Mouse (Mus musculus): ENCODE results near the gene Bckdk.

Gene Bckdk

GRCm38 (mm10) chr7:127903971-127904796 lies at the start of gene Bckdk:
Gene Bckdk, plus strand, starts transcription at chr7:127904082.
- peak; percentile 64 for DNase-seq (ENCODE audit: low spot score)

GRCm38 (mm10) chr7:127858258-127858657 lies 45.6 kb upstream of the Bckdk start:
- no peak for DNase-seq (ENCODE audit: low spot score)

- DNase-seq (ENCODE audit: low spot score), result no peak
Measured at GRCm38 (mm10) chr7:127866434-127866833, 37.4 kb upstream of the Bckdk start.

GRCm38 (mm10) chr7:127867641-127868040 lies 36.2 kb upstream of the Bckdk start:
- DNase-seq (ENCODE audit: low spot score), result no peak

- no peak for DNase-seq (ENCODE audit: low spot score)
Measured at GRCm38 (mm10) chr7:127869149-127869810, 34.6 kb upstream of the Bckdk start.

GRCm38 (mm10) chr7:127870136-127870821 lies 33.6 kb upstream of the Bckdk start:
- no peak for DNase-seq (ENCODE audit: low spot score)

- DNase-seq (ENCODE audit: low spot score), result no peak
Measured at GRCm38 (mm10) chr7:127874812-127875626, 28.9 kb upstream of the Bckdk start.

GRCm38 (mm10) chr7:127875627-127876001 lies 28.3 kb upstream of the Bckdk start:
- DNase-seq (ENCODE audit: low spot score), result peak; percentile 82

- DNase-seq (ENCODE audit: low spot score), result peak; percentile 68
Measured at GRCm38 (mm10) chr7:127876041-127876466, 27.8 kb upstream of the Bckdk start, which contains the start of gene Zfp646. Gene Zfp646, plus strand, starts transcription at chr7:127876221.

GRCm38 (mm10) chr7:127876467-127877348 lies 27.2 kb upstream of the Bckdk start, which contains the start of gene Zfp668:
Gene Zfp668, minus strand, starts transcription at chr7:127876828.
- peak; percentile 89 for DNase-seq (ENCODE audit: low spot score)

- DNase-seq (ENCODE audit: low spot score), result no peak
Measured at GRCm38 (mm10) chr7:127879301-127879700, 24.6 kb upstream of the Bckdk start.

GRCm38 (mm10) chr7:127880431-127880830 lies 23.5 kb upstream of the Bckdk start:
- DNase-seq (ENCODE audit: low spot score), result no peak

- no peak for DNase-seq (ENCODE audit: low spot score)
Measured at GRCm38 (mm10) chr7:127885951-127886350, 17.9 kb upstream of the Bckdk start.

GRCm38 (mm10) chr7:127886551-127886950 lies 17.3 kb upstream of the Bckdk start:
- no peak for DNase-seq (ENCODE audit: low spot score)

- DNase-seq (ENCODE audit: low spot score), result no peak
Measured at GRCm38 (mm10) chr7:127887191-127887590, 16.7 kb upstream of the Bckdk start.

- DNase-seq (ENCODE audit: low spot score), result no peak
Measured at GRCm38 (mm10) chr7:127887781-127888180, 16.1 kb upstream of the Bckdk start.

- no peak for DNase-seq (ENCODE audit: low spot score)
Measured at GRCm38 (mm10) chr7:127888821-127889220, 15.1 kb upstream of the Bckdk start.

- no peak for DNase-seq (ENCODE audit: low spot score)
Measured at GRCm38 (mm10) chr7:127890798-127891197, 13.1 kb upstream of the Bckdk start, which contains the start of gene Prss53. Gene Prss53, minus strand, starts transcription at chr7:127890970.

- no peak for DNase-seq (ENCODE audit: low spot score)
Measured at GRCm38 (mm10) chr7:127894480-127894879, 9.4 kb upstream of the Bckdk start.

- peak; percentile 87 for DNase-seq (ENCODE audit: low spot score)
Measured at GRCm38 (mm10) chr7:127895442-127895841, 8.4 kb upstream of the Bckdk start, which contains the start of the genes Gm21974 and Vkorc1. Gene Gm21974, minus strand, starts transcription at chr7:127895454. Gene Vkorc1, minus strand, starts transcription at chr7:127895617.
